Mouse (Mus musculus): ENCODE measurements around the gene Gpx7. TPM values are rescaled to one million over a fixed set of nuclear protein-coding genes. Genes with fewer than 3 reads are reported as not detected.

Gpx7 gene
- polyA plus RNA-seq, 1 experiment from 2014 or later, result 54.2 TPM

DNA sequence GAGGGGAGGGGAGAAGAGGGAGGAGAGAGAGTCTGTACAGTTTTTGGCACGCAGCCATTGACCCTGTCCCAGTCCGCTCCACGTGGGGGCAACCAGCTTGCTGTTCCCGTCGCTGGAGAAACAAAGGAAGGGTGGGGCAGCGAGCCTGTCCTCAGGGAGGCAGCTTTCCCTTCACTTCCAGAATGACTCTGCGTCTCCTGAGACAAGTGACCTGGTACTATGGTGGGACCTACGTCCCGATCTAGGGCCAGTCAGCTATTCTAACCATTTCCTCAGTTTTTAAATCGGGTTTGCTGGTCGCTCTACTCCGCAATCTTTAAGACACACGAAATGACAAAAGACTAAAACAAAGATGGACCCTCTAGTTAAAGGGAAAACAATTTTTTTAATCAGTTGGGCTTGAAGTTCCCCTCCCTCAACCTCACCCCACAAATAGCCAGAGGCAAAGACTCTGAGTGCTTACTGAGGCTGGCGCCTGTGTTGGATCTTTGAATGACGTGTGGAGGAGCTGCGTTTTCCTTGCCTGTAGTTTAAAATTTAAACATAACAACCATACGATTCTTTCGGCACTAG is 19.0 kb downstream of the Gpx7 start:
- 7% methylated on average over 18 of the region's 18 CpGs for WGBS
- H3K36me3 ChIP-seq, result no peaks in the 10 kb centered on the region
- peak overlapping the region; percentile 68 for H3K27ac ChIP-seq (replicated peaks)
- no peaks in the 10 kb centered on the region for H3K9me3 ChIP-seq
- peak overlapping the region; percentile 37 for H3K9ac ChIP-seq (replicated peaks)
- H3K4me1 ChIP-seq, result peaks cover 24% of the 10 kb centered on the region
- peak; percentile 77 for ATAC-seq (ENCODE audit: low FRiP score, low read depth)
- peak overlapping the region; percentile 30 for H3K4me3 ChIP-seq
- H3K27me3 ChIP-seq, result peaks cover 27% of the 10 kb centered on the region
- peak overlapping the region; percentile 52 for H3K4me2 ChIP-seq (replicated peaks)

DNA sequence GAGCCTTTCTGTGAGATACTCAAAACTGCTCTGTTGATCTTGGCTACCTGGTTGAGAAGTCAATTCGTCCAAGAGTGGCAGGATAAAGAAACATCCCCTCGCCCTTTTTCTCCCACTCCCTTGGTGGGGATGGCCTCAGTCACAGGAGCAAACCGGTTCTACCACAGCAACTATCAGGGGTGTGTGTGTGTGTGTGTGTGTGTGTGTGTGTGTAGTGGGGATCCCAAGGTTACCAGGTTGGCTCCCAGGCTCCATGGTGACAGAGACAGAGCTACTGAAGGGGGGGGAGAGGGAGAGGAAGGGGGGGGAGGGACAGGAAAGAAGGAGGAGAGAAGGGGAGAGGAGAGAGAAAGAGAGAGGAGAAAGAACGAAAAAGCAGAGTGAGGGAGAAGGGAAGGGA is 19.7 kb downstream of the Gpx7 start:
- Histone ChIP-seq H3K27ac (replicated peaks) (peak overlapping the region; percentile 68), H3K4me3 (0 out of 2 replicates have a peak overlapping the region, but pooled peaks have one; percentile 30), H3K9me3 (no peaks in the 10 kb centered on the region), H3K4me1 (peaks cover 24% of the 10 kb centered on the region), H3K27me3 (peaks cover 33% of the 10 kb centered on the region), H3K36me3 (no peaks in the 10 kb centered on the region), H3K4me2 (replicated peaks) (peak overlapping the region; percentile 52), H3K9ac (replicated peaks) (0 out of 2 replicates have a peak overlapping the region, but pooled peaks have one; percentile 37)
- 39% methylated on average over 4 of the region's 4 CpGs for WGBS
- no peak for ATAC-seq (ENCODE audit: low FRiP score, low read depth)

DNA sequence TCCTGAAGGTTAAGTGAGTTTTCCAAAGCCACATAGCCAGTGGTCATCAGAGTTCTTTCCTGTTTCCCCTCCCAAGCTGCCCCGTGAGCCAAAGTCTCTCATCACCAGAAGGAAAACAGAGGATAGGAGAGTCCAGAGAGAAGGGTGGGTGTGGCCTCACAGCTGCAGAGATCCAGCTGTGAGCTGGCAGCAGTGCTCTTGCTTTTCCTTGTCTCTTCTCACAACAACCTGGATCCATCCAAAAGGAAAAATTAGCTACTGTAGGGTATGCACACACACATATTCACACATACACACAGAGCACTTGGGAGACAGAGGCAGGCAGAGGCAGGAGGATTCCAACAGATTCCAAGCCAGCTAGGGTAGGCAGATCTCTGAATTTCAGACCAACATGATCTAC is 20.7 kb downstream of the Gpx7 start:
- 48% methylated on average over 1 of the region's 1 CpGs for WGBS
- ATAC-seq (ENCODE audit: low FRiP score, low read depth), result no peak
- Histone ChIP-seq H3K27me3 (peaks cover 36% of the 10 kb centered on the region), H3K27ac (replicated peaks) (no peak overlapping the region), H3K36me3 (no peaks in the 10 kb centered on the region), H3K4me2 (replicated peaks) (no peak overlapping the region), H3K4me1 (peaks cover 24% of the 10 kb centered on the region), H3K4me3 (no peak overlapping the region), H3K9me3 (no peaks in the 10 kb centered on the region), H3K9ac (replicated peaks) (no peak overlapping the region)

DNA sequence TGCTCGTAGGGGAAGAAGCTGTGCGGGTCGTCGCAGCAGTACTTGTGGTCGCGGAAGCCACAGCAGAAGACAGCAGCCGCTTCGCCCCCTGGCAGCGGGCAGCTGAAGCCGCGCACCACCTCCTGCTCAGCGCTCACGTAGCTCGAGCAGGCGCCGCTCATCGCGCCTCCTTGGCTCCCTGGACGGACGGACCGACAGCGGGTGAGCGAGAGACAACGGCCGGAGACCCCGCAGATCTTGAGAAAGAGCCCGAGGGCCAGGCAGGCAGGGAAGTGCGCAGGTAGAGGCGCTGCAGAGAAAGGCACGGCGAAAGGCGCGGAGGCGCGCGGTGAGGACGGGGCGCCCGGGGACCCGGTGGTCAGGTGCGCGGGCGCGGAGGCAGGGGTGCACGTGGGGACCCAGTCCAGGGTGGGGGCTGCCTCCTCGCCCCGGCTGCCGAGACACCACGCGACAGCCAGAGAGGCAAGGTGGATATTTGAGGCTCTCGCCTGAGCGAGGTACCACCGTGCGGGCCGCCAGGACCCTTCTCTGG is 23.5 kb downstream of the Gpx7 start, which contains the start of gene Shisal2a:
TSS of gene Shisal2a (minus strand) at position 167 of the 532 bp plus-strand sequence.
- no peak within 1 kb of the TSS for H3K27ac ChIP-seq (replicated peaks)
- 2% methylated on average over 55 of the region's 55 CpGs for WGBS

DNA sequence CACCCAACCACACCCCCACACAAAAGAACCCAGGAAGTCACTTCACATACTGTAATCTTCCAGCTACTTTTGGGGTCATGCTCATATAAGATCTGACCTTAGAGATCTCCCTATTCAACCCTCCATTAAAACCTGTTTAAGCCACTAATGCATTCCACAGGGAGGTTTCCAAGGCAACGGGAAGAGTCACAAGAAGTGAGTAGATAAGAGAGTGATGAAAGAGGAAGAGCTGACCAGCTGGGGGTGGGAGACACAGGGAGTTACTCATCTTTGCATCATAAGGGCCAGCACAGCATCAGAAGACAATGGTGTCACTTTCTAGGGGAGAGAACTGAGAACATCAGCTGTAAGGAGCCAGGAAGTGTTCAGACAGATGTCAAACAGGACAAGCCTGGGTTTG is 26.6 kb downstream of the Gpx7 start:
- Histone ChIP-seq H3K27me3 (peaks cover 31% of the 10 kb centered on the region), H3K4me1 (peaks cover 9% of the 10 kb centered on the region; the same call in 1 of the 2 replicates), H3K9ac (replicated peaks) (no peak overlapping the region), H3K9me3 (no peaks in the 10 kb centered on the region), H3K27ac (replicated peaks) (no peak overlapping the region), H3K36me3 (no peaks in the 10 kb centered on the region), H3K4me2 (replicated peaks) (no peak overlapping the region), H3K4me3 (no peak overlapping the region)
- no peak for ATAC-seq (ENCODE audit: low FRiP score, low read depth)
- whole genome bisulfite sequencing, result 19% methylated on average over 1 of the region's 1 CpGs

More for the DNA sequence above, 23.5 kb downstream of the Gpx7 start, which contains the start of gene Shisal2a:
- H3K4me1 ChIP-seq, result peaks cover 22% of the 10 kb centered on the region
- no peaks in the 10 kb centered on the region for H3K9me3 ChIP-seq
- ATAC-seq (ENCODE audit: low FRiP score, low read depth), result peak; percentile 38; the same call in 1 of the 2 replicates
- peak within 1 kb of the TSS; percentile 62 for H3K4me2 ChIP-seq (replicated peaks)
- H3K36me3 ChIP-seq, result no peaks in the 10 kb centered on the region
- peak within 1 kb of the TSS; percentile 53 for H3K9ac ChIP-seq (replicated peaks)
- H3K4me3 ChIP-seq, result peak within 1 kb of the TSS; percentile 44
- peaks cover 36% of the 10 kb centered on the region for H3K27me3 ChIP-seq

DNA sequence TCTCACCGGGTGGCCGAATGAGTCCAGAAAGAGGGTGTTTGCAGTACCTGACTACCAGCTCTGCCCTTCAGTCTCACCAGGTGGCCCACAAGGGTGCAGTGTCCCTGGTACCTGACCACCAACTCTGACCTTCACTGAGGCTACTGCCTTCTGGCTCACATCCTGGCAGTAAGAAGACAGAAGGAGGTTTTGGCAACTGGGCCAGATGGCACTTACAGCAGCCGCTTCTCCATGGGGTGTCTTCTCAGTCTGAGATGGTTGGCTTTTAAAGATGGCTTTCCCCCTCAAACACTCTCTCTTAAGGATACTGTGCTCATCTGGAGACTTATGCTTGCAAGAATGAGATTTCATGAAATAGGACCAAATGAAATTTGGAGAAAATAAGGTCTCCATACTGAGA is 27.3 kb downstream of the Gpx7 start:
- no peaks in the 10 kb centered on the region for H3K36me3 ChIP-seq
- H3K4me1 ChIP-seq, result peaks cover 9% of the 10 kb centered on the region; the same call in 1 of the 2 replicates
- H3K4me3 ChIP-seq, result no peak overlapping the region
- no peak overlapping the region for H3K9ac ChIP-seq (replicated peaks)
- H3K27ac ChIP-seq (replicated peaks), result no peak overlapping the region
- no peaks in the 10 kb centered on the region for H3K9me3 ChIP-seq
- no peak overlapping the region for H3K4me2 ChIP-seq (replicated peaks)
- peaks cover 26% of the 10 kb centered on the region for H3K27me3 ChIP-seq
- WGBS, result 85% methylated on average over 3 of the region's 3 CpGs
- ATAC-seq (ENCODE audit: low FRiP score, low read depth), result no peak

DNA sequence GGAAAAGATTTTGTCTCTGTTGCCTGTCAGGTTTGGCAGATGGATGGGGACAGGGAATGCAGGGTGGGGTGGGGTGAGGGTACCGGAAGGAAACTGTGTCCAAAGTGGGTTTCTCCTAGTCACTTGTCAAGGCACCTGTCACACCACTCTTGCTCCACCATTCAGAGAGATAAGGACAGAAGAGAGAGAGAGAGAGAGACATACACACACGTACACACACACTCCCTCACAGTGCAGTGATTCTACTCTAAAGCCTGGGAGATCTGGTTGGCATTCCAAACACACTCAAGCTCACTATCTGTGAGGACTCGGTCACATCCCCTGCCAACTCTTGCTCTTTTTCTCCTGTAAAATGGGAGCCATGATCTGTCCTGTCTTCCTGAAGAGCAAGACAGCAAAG is 34.6 kb downstream of the Gpx7 start:
- Histone ChIP-seq H3K4me2 (replicated peaks) (no peak overlapping the region), H3K27ac (replicated peaks) (no peak overlapping the region), H3K36me3 (no peaks in the 10 kb centered on the region), H3K9me3 (no peaks in the 10 kb centered on the region), H3K27me3 (no peaks in the 10 kb centered on the region), H3K9ac (replicated peaks) (no peak overlapping the region), H3K4me1 (0 out of 2 replicates have a peak, but pooled peaks cover 2% of the 10 kb centered on the region), H3K4me3 (no peak overlapping the region)
- whole genome bisulfite sequencing, result 88% methylated on average over 3 of the region's 3 CpGs
- no peak for ATAC-seq (ENCODE audit: low FRiP score, low read depth)

DNA sequence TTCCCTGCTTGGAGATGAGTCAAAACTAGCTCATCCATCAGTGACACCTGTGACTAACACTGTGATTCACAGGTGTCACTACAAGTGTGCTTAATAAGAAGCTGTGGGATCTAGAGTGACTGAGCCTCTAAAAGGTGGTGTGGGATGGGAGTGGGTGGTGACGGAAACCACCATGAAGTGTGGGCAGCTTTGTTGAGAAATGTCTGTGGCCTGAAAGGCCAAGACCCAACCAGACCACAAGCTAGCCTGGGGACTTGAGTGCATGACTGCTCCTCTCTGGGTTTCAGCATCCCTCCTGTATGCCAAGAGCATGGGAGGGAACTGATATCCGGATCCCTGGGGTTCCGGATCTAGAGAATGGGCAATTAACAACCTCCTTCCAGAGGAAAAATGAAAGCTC is 35.3 kb downstream of the Gpx7 start:
- Histone ChIP-seq H3K27me3 (no peaks in the 10 kb centered on the region), H3K9ac (replicated peaks) (no peak overlapping the region), H3K36me3 (no peaks in the 10 kb centered on the region), H3K4me2 (replicated peaks) (no peak overlapping the region), H3K4me1 (0 out of 2 replicates have a peak, but pooled peaks cover 2% of the 10 kb centered on the region), H3K9me3 (no peaks in the 10 kb centered on the region), H3K27ac (replicated peaks) (no peak overlapping the region), H3K4me3 (no peak overlapping the region)
- WGBS, result 92% methylated on average over 3 of the region's 3 CpGs
- no peak for ATAC-seq (ENCODE audit: low FRiP score, low read depth)

DNA sequence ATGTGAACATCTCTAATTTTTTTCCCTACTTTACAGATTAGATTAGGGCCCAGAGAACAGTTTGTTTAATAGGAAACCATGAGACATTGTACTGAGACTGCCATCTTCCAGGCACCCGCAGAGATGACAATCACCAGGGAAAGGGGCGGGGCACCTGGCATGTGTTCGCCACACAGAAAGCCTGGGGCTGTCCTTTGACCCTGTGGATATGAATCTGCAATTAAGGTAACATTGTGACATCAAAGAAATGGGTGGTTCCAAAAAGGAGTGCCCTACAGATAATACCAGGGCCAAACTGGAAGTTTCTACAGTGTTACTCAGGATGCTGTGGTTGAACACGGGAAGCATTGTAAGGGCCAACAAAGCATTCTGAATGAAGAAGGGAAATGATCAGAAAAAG is 36.4 kb downstream of the Gpx7 start:
- WGBS, result 68% methylated on average over 4 of the region's 4 CpGs
- Histone ChIP-seq H3K4me3 (no peak overlapping the region), H3K4me1 (0 out of 2 replicates have a peak, but pooled peaks cover 2% of the 10 kb centered on the region), H3K36me3 (no peaks in the 10 kb centered on the region), H3K4me2 (replicated peaks) (no peak overlapping the region), H3K9ac (replicated peaks) (no peak overlapping the region), H3K9me3 (no peaks in the 10 kb centered on the region), H3K27ac (replicated peaks) (no peak overlapping the region), H3K27me3 (no peaks in the 10 kb centered on the region)
- no peak for ATAC-seq (ENCODE audit: low FRiP score, low read depth)

DNA sequence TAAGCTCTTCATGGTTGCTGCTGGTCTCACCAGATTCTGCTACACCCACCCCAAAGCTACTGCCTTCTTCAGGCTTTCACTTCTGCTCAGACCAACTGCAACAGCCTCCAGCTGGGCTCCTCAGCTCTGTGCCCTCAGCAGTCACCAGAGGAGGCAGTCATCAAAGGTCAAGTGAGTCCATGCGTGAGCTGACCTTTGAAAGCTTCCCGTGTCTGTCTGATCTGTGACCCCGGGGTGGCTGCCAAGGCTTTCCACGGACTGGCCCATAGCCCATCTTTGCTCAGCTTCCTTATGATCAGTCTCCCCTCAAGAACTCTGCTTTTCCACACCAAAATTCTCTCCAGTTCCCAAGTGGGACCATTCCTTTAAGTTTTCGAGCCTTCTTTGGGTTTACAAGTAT is 37.5 kb downstream of the Gpx7 start:
- WGBS, result 30% methylated on average over 5 of the region's 5 CpGs
- Histone ChIP-seq H3K4me1 (peaks cover 3% of the 10 kb centered on the region), H3K4me2 (replicated peaks) (no peak overlapping the region), H3K9ac (replicated peaks) (no peak overlapping the region), H3K4me3 (no peak overlapping the region), H3K27me3 (no peaks in the 10 kb centered on the region), H3K27ac (replicated peaks) (no peak overlapping the region), H3K36me3 (no peaks in the 10 kb centered on the region), H3K9me3 (no peaks in the 10 kb centered on the region)
- ATAC-seq (ENCODE audit: low FRiP score, low read depth), result no peak

DNA sequence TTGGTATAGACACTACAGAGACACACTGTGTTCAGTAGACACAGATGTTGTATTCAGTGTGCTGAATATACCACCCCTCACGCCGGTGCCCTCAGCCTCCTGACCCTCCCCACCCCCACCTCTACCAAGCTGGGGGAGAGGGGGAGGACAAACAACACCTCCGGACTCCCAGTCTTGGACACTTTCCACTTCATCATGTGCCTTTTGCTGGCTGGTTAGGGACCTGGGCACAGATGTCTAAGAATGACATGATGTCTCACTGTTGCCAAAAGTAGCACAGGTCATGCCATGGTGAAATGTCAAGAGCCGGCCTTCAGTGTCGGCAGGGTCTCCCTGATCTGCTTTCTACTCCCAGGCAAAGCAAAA is 42.7 kb downstream of the Gpx7 start:
- Histone ChIP-seq H3K36me3 (no peaks in the 10 kb centered on the region), H3K9me3 (no peaks in the 10 kb centered on the region), H3K4me1 (peaks cover 46% of the 10 kb centered on the region), H3K27ac (replicated peaks) (peak overlapping the region; percentile 95), H3K27me3 (no peaks in the 10 kb centered on the region), H3K9ac (replicated peaks) (peak overlapping the region; percentile 28; the same call in 1 of the 2 replicates), H3K4me2 (replicated peaks) (no peak overlapping the region), H3K4me3 (no peak overlapping the region)
- no peak for ATAC-seq (ENCODE audit: low FRiP score, low read depth)
- WGBS, result 8% methylated on average over 5 of the region's 5 CpGs

DNA sequence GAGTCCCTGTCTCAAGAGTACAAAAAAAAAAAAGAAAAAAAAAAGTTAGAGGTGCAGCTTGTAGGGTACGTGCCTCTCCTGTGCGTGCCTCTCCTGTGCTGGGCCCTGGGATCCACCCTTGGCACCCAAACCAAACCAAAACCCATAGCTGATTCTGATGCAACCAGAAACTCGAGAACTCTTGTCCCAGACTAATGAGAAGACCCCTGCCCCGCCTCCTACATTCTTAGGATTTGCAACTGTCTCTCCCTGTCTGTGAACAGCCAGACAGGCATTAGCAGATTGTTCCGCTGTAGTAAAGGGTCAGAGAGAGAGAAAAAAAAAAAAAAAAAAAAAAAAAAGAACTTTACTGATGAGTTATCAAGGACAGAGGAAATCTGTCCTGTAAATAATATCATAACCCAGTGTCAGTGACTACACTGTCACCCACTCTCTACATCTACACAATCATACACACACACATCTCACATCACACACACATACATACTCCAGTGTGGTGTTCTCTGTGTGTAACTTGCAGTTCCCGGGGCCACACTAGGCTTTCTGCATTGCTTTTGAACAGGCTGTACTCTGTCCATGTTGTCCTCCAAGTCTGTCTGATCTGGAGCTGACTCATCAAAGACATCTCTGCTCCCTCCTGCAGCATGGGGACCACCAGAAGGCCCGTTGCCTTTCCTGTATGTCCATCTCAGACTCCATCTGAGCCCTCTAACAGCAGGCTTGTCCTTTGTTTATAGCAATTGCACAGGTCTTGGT is 43.2 kb downstream of the Gpx7 start:
- H3K9ac ChIP-seq (replicated peaks), result peak overlapping the region; percentile 28; the same call in 1 of the 2 replicates
- H3K4me2 ChIP-seq (replicated peaks), result peak overlapping the region; percentile 30; the same call in 1 of the 2 replicates
- H3K4me3 ChIP-seq, result no peak overlapping the region
- no peaks in the 10 kb centered on the region for H3K9me3 ChIP-seq
- H3K27me3 ChIP-seq, result no peaks in the 10 kb centered on the region
- 0 out of 2 replicates have a peak, but pooled peaks have one; percentile 10 for ATAC-seq (ENCODE audit: low FRiP score, low read depth)
- peaks cover 52% of the 10 kb centered on the region for H3K4me1 ChIP-seq
- H3K36me3 ChIP-seq, result no peaks in the 10 kb centered on the region
- WGBS, result 7% methylated on average over 7 of the region's 7 CpGs
- H3K27ac ChIP-seq (replicated peaks), result peak overlapping the region; percentile 95

All from midbrain, embryonic 12.5 days (tissue).